Mouse (Mus musculus): Measurements from ENCODE around the gene Slco2a1.

Slco2a1 gene

DNA sequence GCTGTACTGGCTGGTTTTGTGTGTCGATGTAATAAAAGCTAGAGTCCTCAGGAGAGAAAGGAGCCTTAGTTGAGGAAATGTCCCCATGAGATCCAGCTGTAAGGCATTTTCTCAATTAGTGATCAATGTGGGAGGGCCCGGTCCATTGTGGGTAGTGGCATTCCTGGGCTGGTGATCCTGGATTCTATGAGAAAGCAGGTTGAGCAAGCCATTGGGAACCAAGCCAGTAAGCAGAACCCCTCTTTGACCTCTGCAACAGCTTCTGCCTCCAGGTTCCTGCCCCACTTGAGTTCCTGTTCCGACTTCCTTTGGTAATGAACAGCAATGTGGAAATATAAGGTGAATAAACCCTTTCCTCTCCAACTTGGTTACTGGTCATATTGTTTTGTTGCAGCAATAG, 6.1 kb upstream of the Slco2a1 start:
- DNase-seq (ENCODE audit: low read depth, low spot score), result no peak

DNA sequence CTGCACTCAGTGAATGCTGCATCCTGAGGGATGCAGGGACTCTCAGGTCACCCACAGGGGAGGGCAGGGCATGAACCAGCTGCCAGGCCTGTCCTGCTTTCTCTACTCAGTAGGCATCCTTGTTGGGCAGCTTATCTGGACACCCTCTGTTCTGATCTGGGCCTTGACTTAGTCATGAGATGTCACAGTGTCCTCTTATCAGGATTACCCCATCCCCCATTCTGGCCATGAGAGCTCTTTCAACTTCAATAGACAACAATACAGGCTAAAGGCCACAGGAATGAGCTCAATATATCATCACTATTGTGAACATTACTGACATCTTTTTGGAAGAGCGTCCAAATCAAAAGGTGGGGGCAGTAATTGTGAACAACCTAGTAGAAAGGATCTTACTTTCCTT, 3.4 kb upstream of the Slco2a1 start:
- DNase-seq (ENCODE audit: low read depth, low spot score), result no peak

DNA sequence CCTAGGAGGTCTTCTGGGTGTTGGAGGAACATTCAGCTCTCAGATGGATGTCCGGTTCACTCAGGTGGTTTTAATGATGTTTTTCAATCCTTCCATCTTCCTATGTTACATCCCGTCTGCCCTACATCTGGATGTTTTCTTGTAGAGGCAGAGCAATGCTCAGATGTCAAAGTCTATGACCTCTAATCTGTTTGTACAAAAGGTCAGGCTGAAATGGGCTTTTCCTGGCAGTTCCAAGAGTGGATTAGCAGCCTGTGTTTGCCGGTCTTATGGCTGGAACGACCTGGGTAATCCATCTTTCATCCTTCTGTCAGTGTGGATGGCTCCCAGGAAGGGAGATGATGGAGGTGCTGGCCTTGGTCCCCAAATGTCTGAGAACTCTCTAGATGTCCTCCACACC, 2.6 kb upstream of the Slco2a1 start:
- no peak for DNase-seq (ENCODE audit: low read depth, low spot score)

GRCm38 (mm10) chr9:102990306-102991133, 2.0 kb downstream of the Slco2a1 start:
- DNase-seq (ENCODE audit: low read depth, low spot score), result no peak

- DNase-seq (ENCODE audit: low read depth, low spot score), result no peak
Observed at GRCm38 (mm10) chr9:102991134-102991406, 2.6 kb downstream of the Slco2a1 start.

DNA sequence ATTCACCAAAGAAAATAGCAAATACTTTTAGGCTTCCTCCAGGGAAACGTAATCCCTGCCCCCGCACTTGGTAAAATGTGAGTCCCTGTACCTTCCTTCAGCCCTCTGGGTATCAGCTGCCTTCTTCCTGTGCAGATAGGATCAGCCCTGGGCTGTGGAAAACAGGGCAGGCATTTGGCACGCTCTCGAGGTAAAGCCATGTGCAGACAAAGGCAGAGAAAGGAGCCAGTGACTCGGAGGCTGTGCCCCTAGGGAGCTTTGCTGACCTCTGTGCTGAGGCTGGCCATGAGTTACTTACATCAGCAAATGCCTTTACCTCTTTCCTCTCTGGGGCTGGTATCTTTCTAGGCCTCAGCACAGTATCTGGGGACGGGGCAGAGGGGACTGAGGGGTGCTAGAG, 4.4 kb downstream of the Slco2a1 start:
- DNase-seq (ENCODE audit: low read depth, low spot score), result no peak

DNA sequence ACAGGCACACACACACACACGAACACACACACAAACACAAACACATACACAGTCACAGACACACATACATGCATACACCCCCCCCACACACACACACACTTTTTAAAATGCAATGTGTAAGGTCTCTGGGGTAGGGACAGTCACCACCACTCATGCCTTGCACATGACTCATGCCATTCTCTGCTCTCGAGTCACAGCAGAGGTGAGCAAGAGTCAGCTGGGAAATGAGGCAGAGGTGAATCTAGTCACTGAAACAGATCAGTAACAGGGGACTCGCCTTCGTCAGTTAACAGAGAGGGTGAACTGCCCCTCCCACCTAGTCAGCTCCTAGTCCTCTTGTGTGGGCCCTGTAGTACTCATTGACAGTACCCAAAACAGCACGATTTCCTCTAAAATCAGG, 5.3 kb downstream of the Slco2a1 start:
- DNase-seq (ENCODE audit: low read depth, low spot score), result no peak

DNA sequence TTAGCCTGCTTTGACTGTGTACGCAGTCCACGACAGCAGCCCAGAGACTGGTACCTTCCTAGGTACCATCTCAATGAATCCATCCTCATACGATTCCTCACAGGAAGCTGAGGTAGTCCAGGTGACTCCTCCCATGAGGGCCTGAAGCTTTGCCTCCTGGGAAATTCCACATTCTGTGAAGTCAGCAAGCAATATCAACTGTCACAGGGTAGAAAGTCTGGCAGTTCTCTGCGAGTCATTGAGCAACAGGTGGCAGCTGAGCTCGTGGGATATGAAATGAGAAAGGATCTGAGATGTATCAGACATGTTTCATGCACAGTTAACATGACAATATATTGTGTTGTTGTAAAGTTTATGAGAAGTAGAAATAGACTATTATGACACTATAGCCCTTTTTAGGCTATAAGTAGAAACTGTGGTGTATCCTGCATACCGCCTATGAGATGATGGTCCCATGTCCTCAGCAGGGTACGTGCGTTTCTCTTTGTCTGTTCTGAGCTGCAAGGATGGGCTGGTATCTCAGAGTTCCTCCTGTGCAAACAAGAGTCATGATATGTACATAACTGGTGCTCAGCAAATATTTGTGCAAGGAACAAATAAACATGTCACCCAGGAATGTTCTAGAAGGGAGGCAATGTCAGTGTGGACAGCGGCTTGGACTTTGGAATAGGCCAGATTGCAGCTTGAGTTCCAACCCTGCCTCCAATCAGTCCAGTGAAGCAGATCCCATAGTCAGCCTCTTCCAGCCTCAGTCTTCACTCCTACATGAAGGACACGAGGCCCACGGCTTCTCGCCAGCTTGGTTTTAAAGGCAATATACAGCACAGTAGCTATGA, 7.5 kb downstream of the Slco2a1 start:
- DNase-seq (ENCODE audit: low read depth, low spot score), result no peak

- no peak for DNase-seq (ENCODE audit: low read depth, low spot score)
Observed at GRCm38 (mm10) chr9:103000384-103000783, 11.9 kb downstream of the Slco2a1 start.

DNA sequence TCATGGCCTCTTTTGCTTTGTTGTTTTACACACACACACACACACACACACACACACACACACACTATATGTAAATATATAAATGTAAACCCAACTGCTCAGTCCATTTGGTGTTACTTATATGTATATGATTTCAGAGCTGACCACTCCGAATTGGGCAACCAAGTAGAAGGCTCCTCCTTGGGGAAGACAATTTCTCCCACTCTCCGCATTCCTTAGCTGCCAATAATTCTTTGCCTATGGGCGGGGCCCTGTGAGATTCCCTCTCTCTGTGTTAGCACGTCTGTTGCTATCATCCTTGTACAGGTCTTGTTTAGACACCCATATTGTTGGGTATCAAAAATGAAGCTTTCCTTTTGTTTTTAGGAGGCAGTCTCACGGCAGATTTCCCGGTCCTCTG, 15.8 kb downstream of the Slco2a1 start:
- no peak for DNase-seq (ENCODE audit: low read depth, low spot score)

DNA sequence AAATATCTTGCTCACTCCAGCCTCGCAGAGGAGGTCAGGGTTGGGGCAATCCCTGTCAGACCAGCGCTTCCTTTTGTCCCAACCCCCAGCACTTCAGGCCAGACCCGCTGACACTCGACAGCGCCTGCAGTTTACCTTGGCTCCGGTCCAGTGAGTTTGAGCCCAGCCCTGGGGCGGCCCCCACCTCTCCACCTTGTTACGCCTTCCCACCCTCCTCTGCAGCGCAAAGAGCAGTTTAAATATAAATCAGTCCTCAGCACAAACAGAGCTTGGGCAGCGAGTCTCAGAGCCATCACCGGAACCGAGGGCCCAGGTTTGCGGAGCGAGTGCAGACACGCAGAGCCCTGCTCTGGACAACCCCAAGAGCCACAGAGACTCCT, 19.2 kb downstream of the Slco2a1 start:
- DNase-seq (ENCODE audit: low read depth, low spot score), result no peak

- no peak for DNase-seq (ENCODE audit: low read depth, low spot score)
Observed at GRCm38 (mm10) chr9:103008079-103008855, 19.8 kb downstream of the Slco2a1 start.

DNA sequence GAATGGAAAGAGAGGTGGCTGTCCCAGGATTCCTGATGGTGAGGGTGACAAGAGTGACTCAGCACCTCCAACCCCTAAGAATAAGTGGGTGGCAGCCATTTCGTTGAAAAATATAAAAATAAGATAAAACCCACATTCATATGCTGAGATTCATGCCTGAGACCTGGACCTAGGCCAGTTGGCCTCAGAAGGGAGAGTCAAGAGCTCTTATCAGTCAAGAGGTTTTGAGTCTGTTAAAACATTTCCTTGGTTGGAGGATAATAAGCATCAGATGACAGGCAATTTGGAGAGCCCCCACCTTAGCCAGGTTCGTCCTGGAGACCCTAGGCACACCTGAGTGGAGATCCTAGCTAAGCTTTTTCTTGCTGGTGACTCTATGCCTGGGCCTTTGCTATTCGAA, 21.6 kb downstream of the Slco2a1 start:
- no peak for DNase-seq (ENCODE audit: low read depth, low spot score)

DNA sequence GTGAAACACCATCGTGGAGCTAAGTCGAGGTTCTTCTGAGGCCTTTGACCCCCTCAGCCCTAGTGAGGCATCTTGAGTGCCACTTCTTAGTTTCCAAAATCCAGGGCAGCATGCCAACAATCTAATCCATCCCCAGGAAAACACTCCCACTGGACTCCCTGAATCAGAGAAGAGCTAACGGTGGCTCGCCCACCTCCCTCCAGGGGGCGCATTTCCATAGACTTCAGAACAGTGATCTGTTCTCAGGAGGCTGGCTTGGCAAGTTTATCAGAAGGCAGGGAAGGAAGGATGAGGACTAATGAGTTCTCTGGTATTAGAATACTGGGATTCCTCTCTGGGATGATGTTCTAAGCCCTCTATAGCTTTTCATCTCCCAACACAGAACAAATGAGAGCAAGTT, 24.9 kb downstream of the Slco2a1 start:
- DNase-seq (ENCODE audit: low read depth, low spot score), result no peak

- no peak for DNase-seq (ENCODE audit: low read depth, low spot score)
Observed at GRCm38 (mm10) chr9:103014686-103015085, 26.2 kb downstream of the Slco2a1 start.

DNA sequence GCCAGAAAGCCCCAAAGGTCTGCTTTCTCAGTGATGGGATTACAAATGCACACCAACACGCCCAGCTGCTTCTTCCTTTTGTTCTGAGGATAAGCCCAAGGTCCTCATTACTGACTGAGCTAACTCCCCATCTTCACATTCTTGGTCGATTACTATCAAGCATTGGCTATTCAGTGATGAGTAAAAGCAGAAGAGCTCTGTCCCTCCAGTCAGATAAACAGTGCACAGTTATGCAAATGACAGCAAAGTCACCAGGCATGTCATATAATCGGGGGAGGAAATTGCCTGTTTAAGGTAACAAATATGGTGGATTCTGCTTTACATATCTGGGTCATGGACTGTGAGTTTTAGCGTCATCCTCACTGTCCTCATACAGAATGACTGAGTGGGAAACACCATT, 35.6 kb downstream of the Slco2a1 start:
- DNase-seq (ENCODE audit: low read depth, low spot score), result no peak

DNA sequence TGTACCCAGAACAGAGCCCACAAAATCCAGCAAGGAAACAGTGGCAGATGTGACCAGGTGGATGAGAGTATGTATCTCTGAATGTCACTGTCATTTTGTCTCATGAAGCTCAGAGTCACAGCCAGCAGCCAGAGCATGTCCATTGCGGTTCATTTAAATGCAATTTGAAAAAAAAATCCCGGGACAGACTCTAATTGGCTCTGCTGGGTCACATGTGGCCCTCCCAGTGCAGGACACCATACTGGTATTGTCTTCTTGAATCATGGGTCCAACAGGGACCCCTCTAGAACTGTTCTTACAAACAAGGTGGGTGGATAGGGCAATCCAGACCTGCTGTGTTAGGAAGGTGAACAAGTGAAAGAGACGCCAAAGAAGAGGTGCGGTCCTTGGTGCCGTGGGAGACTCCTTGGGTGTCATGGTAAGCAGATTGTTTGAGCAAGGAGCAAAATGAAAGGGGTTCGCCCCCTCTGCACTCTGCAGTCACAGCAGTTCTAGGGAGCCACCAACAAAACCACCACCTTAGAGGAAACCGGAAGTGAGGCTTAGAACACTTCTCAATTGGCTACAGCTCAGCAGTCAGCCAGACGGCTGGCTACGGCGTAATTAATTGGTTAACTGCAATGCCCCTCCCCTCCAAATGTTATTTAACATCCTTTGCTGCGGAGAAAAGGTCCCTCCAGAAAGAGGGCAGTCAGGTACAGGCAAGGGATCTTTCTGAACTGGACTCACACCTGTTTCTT, 38.8 kb downstream of the Slco2a1 start:
- no peak for DNase-seq (ENCODE audit: low read depth, low spot score)

DNA sequence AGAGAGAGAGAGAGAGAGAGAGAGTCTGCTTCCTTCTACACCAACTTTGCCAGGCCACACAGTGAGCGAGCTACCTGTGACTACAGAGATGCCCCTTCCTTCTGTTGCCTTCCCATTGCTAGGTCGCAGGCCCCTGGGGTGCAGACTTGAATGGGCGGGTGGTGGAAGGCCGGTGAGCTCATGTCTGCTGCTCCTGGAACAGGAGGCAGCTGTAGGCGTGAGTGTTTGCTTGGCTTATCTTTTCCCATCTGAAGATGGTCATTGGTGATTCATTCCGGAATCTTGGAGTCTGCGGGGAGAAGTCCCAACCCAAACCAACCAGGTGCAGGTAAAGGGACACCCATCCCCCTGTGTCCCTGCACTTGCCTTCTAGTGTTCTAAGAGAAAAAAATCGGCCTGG, 40.5 kb downstream of the Slco2a1 start:
- DNase-seq (ENCODE audit: low read depth, low spot score), result no peak

- no peak for DNase-seq (ENCODE audit: low read depth, low spot score)
Observed at GRCm38 (mm10) chr9:103030041-103030440, 41.5 kb downstream of the Slco2a1 start.

DNA sequence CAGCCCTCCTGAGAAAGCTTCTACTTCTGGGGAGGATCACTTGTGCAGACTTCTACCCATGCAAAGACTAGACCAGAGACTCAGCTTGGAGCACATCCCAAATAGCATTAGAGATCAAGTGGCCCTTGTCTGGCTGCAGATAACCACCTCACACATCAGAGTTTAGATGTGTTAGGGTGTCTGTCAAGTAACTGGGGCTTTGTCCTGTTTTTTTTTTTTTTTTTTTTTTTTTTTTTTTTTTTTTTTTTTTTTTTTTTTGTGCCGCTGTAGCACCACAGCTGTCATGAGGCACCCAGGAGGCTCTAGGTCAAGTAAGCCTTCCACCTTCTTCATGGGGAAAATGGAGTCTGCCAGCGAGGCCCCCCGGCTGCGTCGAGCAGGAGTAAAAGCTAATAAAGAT, 42.7 kb downstream of the Slco2a1 start:
- no peak for DNase-seq (ENCODE audit: low read depth, low spot score)

DNA sequence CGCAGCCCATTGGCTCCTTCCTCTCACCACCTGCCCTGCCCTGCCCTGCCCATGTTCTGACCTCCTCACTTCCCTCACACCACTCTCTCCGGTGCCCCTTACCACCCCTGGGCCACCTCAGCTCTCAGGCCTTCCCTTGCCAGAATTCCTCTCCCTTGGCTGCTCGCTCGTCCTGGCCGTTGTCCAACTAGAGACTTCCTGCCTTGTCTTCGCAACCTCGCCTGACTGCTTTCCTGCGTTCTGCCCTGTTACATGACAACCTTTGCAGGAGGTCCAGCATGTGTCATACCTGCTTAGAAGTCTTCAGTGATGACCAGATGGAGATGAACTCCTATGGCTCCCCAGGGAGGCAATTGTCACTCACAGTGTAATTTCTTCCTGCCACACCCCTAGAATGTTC, 43.7 kb downstream of the Slco2a1 start:
- no peak for DNase-seq (ENCODE audit: low read depth, low spot score)

DNA sequence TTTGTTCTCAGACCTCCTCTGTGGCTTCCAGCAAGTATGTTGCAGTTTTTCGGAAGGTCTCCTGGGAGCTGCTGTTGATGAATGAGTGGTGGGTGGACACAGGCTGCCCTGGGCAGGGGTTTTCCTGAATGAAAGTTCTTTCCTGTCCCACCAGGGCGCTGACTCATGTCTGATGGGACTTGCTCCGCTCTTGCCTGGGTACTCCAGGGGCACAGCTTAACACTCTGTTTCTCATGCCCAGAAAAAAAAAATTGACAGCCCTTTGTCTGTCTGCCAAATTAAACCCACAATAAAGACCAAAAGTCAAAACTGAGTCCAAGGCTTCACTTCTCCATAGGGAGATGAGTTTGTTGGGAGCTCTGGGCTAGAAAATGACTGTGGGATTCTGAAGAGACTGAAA, 44.9 kb downstream of the Slco2a1 start:
- no peak for DNase-seq (ENCODE audit: low read depth, low spot score)
